Mouse (Mus musculus) heart, adult 18-20 months (tissue): ENCODE data around the gene Zbed5. TPM values are rescaled to one million over a fixed set of nuclear protein-coding genes. Genes with fewer than 3 reads are reported as not detected.
"Not testable (repeated sequence)": the region's sequence is repeated elsewhere in the genome, so short reads cannot be mapped to it uniquely, and the experiment has no call there.

Experiments used
- DNase-seq, 2 experiments: peaks; one replicate each; pipeline ENCODE4 v3.0.0; 2021 to 2022; ENCODE audit warnings: mixed read lengths in 1 of 2
- total RNA-seq, 2 experiments: library from RNA; stranded (reverse); gene quantifications; 2 replicates each; pipeline ENCODE4 v1.2.3; 2021

The Zbed5 gene
- total RNA-seq, 2 experiments from 2014 or later = 0.46 to 0.69 TPM

- peak; percentile 92 to 94 for DNase-seq
Observed at GRCm38 (mm10) chr5:129908242-129908965, 12.9 kb downstream of the Zbed5 start, which contains the start of gene Nupr1l. TSS of gene Nupr1l (plus strand) at chr5:129908540.

GRCm38 (mm10) chr5:129909147-129909546 is 13.6 kb downstream of the Zbed5 start:
- no peak for DNase-seq

- DNase-seq = no peak
Observed at GRCm38 (mm10) chr5:129909591-129909990, 14.1 kb downstream of the Zbed5 start.

GRCm38 (mm10) chr5:129914024-129914423 is 18.5 kb downstream of the Zbed5 start:
- DNase-seq = peak; percentile 16 to 28

DNA sequence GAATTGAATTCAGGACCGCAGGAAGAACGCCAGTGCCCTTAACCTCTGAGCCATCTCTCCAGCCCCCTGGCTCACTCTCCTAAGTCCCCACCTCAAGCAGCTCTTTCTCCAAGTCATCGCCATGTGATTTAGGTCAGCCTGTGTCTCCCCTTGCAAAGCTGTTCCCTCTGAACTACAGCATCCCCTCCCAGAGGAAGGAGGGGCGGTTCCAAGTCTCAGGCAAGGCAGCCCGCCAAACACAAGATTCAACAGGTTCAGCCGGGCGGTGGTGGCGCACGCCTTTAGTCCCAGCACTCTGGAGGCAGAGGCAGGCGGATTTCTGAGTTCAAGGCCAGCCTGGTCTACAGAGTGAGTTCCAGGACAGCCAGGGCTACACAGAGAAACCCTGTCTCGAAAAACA is 20.0 kb downstream of the Zbed5 start:
- not testable (repeated sequence) for DNase-seq

DNA sequence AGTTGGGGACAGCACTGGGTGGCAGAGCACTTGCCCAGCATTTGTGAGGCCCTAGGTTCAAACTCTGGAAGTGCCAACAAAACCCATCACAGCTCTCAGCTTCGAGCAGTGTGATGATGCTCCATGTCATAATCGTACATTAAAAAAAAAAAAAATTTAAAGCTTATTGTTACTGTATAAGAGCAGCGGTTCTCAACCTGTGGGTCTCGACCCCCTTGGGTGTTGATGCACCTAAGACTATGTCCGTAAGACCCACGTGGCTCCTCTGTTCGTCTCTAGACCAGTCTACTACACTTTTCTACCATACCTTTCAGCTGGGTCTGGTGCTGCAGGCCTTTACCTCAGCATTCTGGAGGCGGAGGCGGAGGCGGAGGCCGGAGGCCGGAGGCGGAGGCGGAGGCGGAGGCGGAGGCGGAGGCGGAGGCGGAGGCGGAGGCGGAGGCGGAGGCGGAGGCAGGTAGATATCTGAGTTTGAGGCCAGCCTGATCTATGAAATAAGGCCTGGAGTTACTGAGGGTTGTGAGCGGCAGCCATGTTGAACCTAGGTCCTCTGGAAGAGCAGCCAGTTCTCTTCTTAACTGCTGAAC is 22.6 kb downstream of the Zbed5 start:
- DNase-seq = no peak

- no peak for DNase-seq
Observed at GRCm38 (mm10) chr5:129918752-129919151, 23.2 kb downstream of the Zbed5 start.

- DNase-seq = no peak
Observed at GRCm38 (mm10) chr5:129919320-129919719, 23.8 kb downstream of the Zbed5 start.

DNA sequence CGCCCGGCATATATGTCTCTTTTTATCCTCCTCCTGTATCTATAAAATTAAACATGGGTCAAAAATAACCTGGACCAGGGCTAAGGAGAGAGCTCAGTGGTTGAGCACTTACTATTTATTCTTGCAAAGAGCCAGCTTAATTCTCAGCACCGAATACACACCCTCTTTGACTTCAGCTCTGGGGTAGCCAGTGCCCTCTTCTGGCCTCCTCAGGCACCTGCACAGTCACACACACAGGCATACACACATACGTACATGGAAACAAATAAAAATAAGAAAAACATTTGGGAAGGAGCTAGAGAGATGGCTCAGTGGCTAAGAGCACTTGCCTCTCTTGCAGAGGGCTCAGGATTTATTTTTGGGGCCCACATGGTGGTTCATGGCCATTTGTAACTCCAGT is 26.4 kb downstream of the Zbed5 start:
- DNase-seq = no peak

- DNase-seq = no peak
Observed at GRCm38 (mm10) chr5:129924820-129925452, 29.4 kb downstream of the Zbed5 start.

DNA sequence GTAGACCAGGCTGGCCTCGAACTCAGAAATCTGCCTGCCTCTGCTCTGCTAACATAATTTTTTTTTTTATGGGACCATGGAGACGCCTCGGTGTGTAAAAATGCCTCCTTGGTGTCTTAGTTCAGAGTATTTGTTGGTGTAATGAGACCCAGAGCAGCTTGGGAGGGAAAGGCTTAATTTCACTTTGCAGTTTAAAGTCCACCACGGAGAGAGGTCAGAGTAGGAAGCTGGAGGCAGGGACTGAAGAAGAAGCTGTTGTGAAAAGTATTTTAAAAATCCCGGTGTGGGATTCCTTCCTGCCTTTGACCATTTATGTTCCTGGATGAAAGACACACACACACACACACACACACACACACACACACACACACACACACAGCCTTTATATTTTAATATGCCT is 30.4 kb downstream of the Zbed5 start:
- DNase-seq = no peak

- DNase-seq = no peak
Observed at GRCm38 (mm10) chr5:129929924-129930855, 34.7 kb downstream of the Zbed5 start.

DNA sequence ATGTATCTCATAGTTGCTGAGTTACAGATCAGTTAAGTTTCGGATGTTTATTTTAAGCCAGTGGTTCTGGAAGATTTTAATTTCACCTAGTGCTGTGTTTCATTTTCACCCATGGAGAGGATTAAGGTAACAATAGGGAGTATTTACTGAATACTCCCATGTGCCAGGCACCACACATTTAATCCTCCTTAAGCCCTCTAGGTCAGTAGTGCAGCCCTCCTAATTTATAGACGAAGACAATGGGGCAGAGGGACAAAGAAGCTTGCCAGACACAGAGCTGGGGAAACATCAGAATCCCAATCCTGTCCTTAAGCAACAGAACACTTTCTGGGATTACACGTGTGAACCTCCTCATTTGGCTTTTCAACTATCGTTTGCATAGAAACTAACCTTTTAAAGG is 41.4 kb downstream of the Zbed5 start:
- no peak for DNase-seq

DNA sequence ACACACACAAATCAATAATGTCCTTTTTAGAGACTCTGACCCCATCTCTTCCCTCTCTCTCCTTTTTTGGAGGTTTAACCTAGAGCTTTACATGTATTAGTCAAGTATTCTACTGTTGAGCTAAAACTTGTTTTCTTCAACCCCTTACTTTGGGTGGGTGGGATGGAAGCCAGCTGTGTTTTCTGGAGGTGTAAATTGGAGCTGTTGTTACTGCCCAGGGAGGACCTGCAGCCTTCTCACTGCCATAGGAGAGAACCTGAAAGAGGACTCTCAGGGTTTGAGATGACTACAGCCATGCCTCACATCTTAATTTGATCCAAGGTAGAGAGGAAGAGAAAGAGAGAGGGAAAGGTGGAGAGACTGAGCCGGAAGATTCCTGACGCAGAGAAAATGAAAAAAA is 44.8 kb downstream of the Zbed5 start:
- DNase-seq = no peak

DNA sequence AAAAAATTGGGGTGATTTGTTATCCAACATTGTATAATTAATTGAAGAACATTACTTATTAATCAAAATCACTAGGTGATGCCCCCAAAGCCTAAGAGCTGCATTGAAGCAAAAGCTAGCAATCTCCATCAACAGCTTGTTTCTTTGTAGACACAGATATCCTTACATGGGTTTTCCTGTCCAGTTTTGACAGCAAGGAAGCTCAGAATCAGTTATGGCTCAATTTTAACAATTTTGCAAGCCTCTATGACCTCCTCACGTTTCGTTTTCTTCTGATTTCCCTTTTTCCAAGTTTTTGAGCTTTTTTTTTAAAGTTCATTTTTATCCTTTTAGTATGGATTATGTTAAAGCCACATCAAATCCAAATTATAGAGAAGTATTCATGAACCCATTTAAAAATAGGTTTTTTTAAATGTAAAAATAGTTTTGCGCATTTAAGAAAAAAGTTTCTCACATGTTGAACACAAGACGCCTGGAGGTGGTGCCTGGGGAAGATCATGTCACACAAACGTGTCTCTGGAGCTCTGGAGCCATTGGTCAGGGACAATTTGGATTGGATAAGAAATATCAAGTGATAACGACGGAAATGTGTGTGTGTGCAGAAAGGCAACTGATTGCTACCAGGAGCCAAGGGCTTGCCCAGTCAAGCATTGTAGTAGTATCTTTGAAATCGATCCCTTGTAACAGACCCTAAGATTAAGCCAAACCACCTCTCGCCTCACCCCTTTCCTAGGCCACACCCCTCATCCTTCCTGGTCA is 45.4 kb downstream of the Zbed5 start:
- DNase-seq = no peak

DNA sequence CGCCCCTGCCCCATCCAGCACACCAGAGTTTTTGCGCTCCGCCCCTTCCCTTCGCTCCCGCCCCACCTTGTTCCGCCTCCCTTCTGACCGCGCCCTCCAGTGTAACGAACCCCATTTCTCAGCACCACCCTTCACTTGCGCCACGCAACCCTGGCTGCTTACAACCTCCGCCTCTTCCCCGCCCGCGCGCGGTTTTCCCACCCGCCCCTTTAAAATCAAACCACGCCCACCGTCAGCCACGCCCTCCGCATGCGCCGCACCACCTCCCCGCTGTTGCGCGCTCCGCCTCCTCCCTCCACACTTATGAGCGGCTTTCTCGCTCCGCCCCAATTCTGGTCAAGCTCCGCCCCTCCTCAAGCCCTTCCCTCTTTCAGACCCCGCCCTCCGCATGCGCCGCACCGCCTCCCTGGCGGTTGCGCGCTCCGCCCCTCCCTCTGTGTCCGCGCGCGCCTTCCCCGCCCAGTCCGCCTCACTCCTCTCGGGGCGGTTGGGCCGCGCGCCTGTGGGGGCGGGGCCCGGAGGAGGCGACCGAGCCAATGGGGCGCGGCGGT is 46.0 kb downstream of the Zbed5 start, which contains the start of gene Vkorc1l1:
TSS of gene Vkorc1l1 (plus strand) at position 476 of the 551 bp plus-strand sequence.
- peak; percentile 99 for DNase-seq

DNA sequence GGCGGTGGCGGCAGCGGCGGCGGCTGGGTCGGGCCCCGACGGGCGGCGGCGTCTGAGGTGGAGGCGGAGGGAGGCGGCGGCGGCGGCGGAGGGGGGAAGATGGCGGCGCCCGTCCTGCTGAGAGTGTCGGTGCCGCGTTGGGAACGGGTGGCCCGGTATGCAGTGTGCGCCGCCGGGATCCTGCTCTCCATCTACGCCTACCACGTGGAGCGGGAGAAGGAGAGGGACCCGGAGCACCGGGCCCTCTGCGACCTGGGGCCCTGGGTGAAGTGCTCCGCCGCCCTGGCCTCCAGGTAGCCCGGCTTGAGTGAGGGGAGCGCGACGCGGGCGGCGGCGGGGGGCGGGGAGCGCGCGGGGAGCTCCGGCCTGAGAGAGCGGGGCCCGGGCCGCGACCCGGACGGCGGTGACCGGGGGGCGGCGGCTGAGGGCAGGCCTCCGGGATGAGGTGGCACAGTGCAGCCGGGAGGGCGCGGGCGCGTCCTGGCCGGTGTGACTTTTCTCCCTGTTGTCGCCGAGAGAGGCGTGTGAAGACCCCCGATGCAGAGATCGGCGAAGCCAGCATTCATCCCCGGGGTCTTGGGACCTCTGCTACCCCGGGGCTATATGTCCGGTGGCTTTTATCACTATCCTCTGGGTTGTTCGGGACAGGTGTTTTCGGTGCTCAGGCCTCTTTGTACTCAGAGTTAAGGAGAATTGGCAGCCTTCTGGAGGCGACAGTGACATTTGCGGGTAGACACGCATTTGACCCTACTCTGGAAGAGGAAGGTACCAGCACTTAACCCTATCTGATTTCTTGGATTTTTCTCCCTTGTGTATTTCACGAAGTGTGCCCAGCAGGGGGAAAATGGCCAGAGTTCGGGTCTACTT is 46.8 kb downstream of the Zbed5 start:
- DNase-seq = peak; percentile 31 to 41

DNA sequence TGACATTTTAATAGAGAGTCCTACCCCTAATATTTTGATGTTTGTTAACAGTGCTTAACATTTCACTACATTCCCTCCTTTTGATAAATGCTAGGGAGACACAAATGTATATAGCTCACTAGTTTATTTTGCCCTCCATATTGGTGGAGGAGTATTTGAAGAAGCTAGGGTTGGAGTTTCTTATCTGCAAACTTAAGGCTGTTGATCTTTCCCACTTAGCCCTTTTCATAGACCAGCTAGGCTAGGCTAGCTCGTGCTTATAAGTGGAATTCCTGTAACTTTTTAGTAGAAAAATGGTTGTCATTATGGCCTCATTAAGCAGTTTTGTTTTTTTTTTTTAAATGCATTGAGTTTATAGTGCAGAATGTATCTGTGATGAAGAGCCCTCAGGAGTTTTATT is 47.9 kb downstream of the Zbed5 start:
- DNase-seq = no peak

DNA sequence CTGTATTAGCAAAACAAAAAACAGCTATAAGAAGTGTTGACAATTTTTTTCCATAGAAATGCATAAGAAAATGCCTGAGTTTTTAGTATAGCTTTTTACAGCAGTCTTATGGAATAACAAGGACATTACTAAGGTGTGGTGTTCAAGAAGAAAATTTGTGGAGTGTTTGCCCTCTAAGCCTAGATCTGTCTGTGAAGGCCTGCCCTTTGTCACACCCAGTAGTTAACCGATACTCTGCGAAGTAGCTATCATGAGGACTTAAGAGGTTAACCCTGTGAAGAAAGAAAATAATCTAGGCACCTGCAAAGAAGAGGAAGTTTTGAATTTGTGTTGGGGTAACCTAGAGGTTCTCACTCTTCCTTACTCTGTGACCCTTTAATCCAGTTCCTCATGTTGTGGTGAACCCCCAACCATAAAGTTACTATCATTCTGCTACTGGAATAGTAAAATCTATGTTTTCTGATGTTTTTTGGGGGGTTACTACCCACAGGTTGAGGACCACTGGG is 52.1 kb downstream of the Zbed5 start:
- no peak for DNase-seq

DNA sequence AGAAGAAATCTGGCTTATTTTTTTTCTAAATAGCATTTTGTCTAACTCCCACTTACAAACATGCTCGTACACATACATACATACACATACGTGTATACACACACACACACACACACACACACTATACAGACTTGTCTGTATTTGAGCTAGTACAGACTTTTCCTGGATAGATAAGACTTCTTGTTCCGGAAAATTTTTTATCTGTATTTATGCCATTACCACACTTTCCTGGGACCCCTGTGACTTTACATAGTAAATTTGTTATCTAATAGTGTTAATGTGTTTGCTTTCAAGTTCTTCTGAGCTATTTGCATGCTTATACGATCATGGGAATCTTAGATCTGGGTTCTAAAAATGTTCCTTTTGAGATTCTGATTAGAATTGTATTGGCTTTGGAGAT is 56.6 kb downstream of the Zbed5 start:
- no peak for DNase-seq
